Mouse (Mus musculus) CH12.LX (cell line): ENCODE measurements around the gene AY074887.

Experiments
- CTCF ChIP-seq, 2 experiments: IDR thresholded peaks in 1 of 2; conservative IDR thresholded peaks in 1 of 2; 2 replicates each; pipeline ENCODE4 v1.5.1; 2011 to 2012; ENCODE audit warnings: low read depth in 2 of 2, low read length in 2 of 2, improper control_type of control experiment in 1 of 2, inconsistent platforms in 1 of 2, mild to moderate bottlenecking in 1 of 2, moderate library complexity in 1 of 2
- EP300 ChIP-seq: IDR thresholded peaks from 2 replicates; pipeline ENCODE4 v1.6.1; 2011; ENCODE audit warnings: low read length, improper control_type of control experiment
- IRF4 ChIP-seq: IDR thresholded peaks from 2 replicates; pipeline ENCODE4 v1.6.1; 2014; ENCODE audit warnings: low read depth, mild to moderate bottlenecking, inconsistent platforms, low read length, improper control_type of control experiment
- MAFK ChIP-seq: IDR thresholded peaks from 2 replicates; pipeline ENCODE4 v1.6.1; 2011; ENCODE audit warnings: low read length, improper control_type of control experiment; ENCODE audit not compliant: insufficient replicate concordance
- MEF2A ChIP-seq: IDR thresholded peaks from 2 replicates; pipeline ENCODE4 v1.6.1; 2014; ENCODE audit warnings: low read depth, mild to moderate bottlenecking, inconsistent platforms, low read length, improper control_type of control experiment, borderline replicate concordance
- MXI1 ChIP-seq: IDR thresholded peaks from 2 replicates; pipeline ENCODE4 v1.6.1; 2011; ENCODE audit warnings: mild to moderate bottlenecking, low read depth, low read length, improper control_type of control experiment
- PAX5 ChIP-seq: IDR thresholded peaks from 2 replicates; pipeline ENCODE4 v1.6.1; 2012; ENCODE audit warnings: low read length, inconsistent platforms, mixed read lengths
- POLR2A ChIP-seq: IDR thresholded peaks from 2 replicates; pipeline ENCODE4 v1.6.1; 2011; ENCODE audit warnings: low read depth, mild to moderate bottlenecking, improper control_type of control experiment, low read length
- SMC3 ChIP-seq: IDR thresholded peaks from 2 replicates; pipeline ENCODE4 v1.6.1; 2011; ENCODE audit warnings: low read depth, low read length, improper control_type of control experiment
- TCF12 ChIP-seq: IDR thresholded peaks from 2 replicates; pipeline ENCODE4 v1.6.1; 2014; ENCODE audit warnings: low read depth, mild to moderate bottlenecking, inconsistent platforms, low read length, improper control_type of control experiment
- USF1 ChIP-seq: IDR thresholded peaks from 2 replicates; pipeline ENCODE4 v1.6.1; 2014; ENCODE audit warnings: low read depth, mild to moderate bottlenecking, inconsistent platforms, low read length, improper control_type of control experiment

GRCm38 (mm10) chr9:54931765-54932164 is 19.0 kb downstream of the AY074887 start:
- peak in 1 of 2 experiments; percentile 49; a peak in 2 of 4 replicates for TF ChIP-seq CTCF (conservative IDR thresholded peaks at IDR 0.05 in 1 of 2, IDR thresholded peaks at IDR 0.05 in 1 of 2; ENCODE audit: low read depth in 2 of 2, low read length in 2 of 2)
- TF ChIP-seq POLR2A: no peak
- TF ChIP-seq USF1: no peak
- peak; percentile 10; the same call in 1 of the 2 replicates for TF ChIP-seq SMC3
- no peak for TF ChIP-seq MXI1
- TF ChIP-seq MEF2A: no peak
- TF ChIP-seq PAX5: no peak
- TF ChIP-seq IRF4: no peak
- TF ChIP-seq TCF12: no peak
- no peak for TF ChIP-seq EP300
- no peak for TF ChIP-seq MAFK
